Mouse (Mus musculus) right cerebral cortex, postnatal 36 days (tissue): ENCODE data around the gene Pgap2.

Experiments used
- DNase-seq, 2 experiments: peaks; one replicate each; pipeline ENCODE4 v3.0.0; 2022; ENCODE audit warnings: low spot score in 2 of 2, mixed read lengths in 1 of 2

Pgap2 gene

GRCm38 (mm10) chr7:102209756-102210721, at the start of gene Pgap2, which contains the start of gene Nup98:
TSS of gene Pgap2 (plus strand) at chr7:102210208.
TSS of gene Nup98 (minus strand) at chr7:102210176.
- DNase-seq, result peak; percentile 99 to 100

- DNase-seq, result no peak
These were observed 39.7 kb upstream of the Pgap2 start for GRCm38 (mm10) chr7:102170300-102170699.

GRCm38 (mm10) chr7:102183849-102184248, 26.2 kb upstream of the Pgap2 start:
- DNase-seq, result no peak

GRCm38 (mm10) chr7:102192356-102192755, 17.7 kb upstream of the Pgap2 start:
- DNase-seq, result no peak

- DNase-seq, result no peak
These were observed 9.4 kb upstream of the Pgap2 start for GRCm38 (mm10) chr7:102200576-102200975.

GRCm38 (mm10) chr7:102200996-102201785, 8.8 kb upstream of the Pgap2 start:
- DNase-seq, result no peak

GRCm38 (mm10) chr7:102204296-102204857, 5.6 kb upstream of the Pgap2 start:
- DNase-seq, result no peak

- DNase-seq, result no peak
These were observed 4.4 kb upstream of the Pgap2 start for GRCm38 (mm10) chr7:102205646-102206045.

- DNase-seq, result no peak
These were observed 1.1 kb upstream of the Pgap2 start for GRCm38 (mm10) chr7:102208806-102209363.

- no peak for DNase-seq
These were observed 1.1 kb downstream of the Pgap2 start for GRCm38 (mm10) chr7:102211071-102211470.

- no peak for DNase-seq
These were observed 11.9 kb downstream of the Pgap2 start for GRCm38 (mm10) chr7:102221899-102222298.

- no peak for DNase-seq
These were observed 12.3 kb downstream of the Pgap2 start for GRCm38 (mm10) chr7:102222336-102222735.

GRCm38 (mm10) chr7:102222830-102223556, 13.0 kb downstream of the Pgap2 start:
- peak in 1 of 2 experiments; percentile 36 for DNase-seq

GRCm38 (mm10) chr7:102223883-102224738, 14.1 kb downstream of the Pgap2 start:
- DNase-seq, result no peak

GRCm38 (mm10) chr7:102226051-102226450, 16.0 kb downstream of the Pgap2 start:
- no peak for DNase-seq

- no peak for DNase-seq
These were observed 18.2 kb downstream of the Pgap2 start for GRCm38 (mm10) chr7:102228049-102228670.

- no peak for DNase-seq
These were observed 19.8 kb downstream of the Pgap2 start for GRCm38 (mm10) chr7:102229814-102230213.

- DNase-seq, result no peak
These were observed 23.1 kb downstream of the Pgap2 start for GRCm38 (mm10) chr7:102233059-102233458.

GRCm38 (mm10) chr7:102238686-102239286, 28.8 kb downstream of the Pgap2 start:
- DNase-seq, result no peak
